Mouse (Mus musculus): Measurements from ENCODE around the gene Proz.
A peak's percentile ranks its signal among the peaks of the same experiment; 100 is the strongest.
"Not testable (repeated sequence)": the region's sequence is repeated elsewhere in the genome, so short reads cannot be mapped to it uniquely, and the experiment has no call there.

Proz gene

DNA sequence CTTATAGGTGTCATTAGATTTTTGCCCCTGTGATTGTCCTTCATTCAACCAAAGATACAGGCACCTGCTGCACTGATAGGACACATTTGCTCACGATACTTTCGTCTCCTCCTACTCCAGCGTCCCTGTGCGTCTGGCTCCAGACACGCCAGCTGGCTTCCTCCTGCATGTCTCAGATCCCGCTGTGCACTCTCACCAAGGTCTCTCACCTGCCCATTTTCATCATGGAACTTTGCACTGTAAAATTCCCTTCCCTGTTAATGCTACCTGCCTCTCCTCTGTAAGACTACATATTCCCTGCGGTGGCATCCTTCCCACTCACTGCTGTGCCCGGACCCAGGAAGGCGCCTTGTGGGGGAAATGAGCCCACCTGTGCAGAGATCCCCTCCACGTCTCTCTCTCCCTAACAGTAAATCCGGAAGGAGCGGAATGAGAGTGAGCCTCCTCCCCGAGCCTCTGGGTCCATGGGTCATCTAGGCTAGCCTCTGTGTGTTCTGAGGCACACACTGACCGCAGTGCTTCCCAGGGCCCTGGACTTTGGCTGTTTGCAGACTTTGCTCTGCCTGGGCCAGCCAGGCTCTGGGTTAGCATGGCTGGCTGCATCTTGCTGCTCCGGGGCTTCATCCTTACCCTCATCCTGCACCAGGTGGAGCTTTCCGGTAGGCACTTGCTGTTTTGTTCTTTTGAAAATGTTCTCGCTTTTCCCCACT lies at the start of gene Proz:
TSS of gene Proz (plus strand) at position 474 of the 710 bp plus-strand sequence.
- DNase-seq, result no peak

DNA sequence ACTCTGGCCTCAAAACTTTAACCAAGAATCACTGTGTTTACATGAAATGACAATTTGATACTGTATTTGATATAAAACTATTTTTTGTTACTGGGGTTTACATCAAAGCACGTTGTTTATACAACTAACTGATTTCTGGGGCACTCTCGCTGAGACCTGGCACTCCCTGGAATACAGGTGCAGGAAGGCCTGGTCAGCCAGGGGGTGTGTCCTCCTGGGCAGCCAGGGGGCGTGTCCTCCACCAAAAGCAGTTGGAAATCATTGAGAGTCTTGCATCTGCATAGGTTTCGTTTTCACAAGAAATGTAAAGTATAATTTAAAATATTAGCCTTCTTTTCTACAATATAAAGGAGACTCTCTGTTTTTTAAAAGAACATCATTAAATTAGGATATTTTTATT lies 41.2 kb upstream of the Proz start:
- no peak for DNase-seq

GRCm38 (mm10) chr8:13021830-13022229 lies 38.9 kb upstream of the Proz start:
- peak; percentile 46 for DNase-seq

DNA sequence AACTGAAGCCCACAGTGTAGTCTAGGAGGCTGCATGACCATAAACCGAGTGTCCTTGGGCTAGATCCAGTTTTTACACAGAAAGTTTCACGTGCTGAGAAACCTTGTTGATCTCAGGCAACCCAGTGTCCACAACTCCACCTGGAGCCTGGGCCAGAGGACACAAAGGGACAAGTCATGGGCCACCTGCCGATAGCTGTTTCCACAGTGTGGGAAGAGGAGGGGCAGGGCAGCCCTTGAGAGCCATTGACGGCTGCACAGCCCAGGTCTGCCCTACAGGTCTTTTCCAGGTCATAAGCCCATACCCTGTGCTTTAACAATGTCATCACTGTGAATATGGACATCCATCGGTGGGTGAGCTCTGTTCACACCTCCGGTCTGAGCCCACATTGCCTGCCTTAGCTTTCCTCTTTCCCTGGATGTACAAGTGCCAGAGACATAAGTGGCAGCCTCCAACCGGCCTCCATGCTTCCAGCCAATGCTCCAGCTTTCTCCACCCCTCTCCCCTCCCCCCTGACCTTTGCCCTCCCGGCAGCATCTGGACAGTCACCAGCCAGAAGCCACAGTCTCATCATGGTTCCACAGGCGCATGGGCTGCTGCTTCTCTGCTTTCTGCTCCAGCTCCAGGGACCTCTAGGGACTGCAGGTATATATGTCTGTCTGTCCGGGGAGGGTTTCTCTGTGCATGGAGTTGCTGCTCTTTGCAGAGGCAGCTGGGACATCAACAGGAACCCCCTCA lies 35.1 kb upstream of the Proz start, which contains the start of gene F7:
TSS of gene F7 (plus strand) at position 548 of the 738 bp plus-strand sequence.
- no peak for DNase-seq

DNA sequence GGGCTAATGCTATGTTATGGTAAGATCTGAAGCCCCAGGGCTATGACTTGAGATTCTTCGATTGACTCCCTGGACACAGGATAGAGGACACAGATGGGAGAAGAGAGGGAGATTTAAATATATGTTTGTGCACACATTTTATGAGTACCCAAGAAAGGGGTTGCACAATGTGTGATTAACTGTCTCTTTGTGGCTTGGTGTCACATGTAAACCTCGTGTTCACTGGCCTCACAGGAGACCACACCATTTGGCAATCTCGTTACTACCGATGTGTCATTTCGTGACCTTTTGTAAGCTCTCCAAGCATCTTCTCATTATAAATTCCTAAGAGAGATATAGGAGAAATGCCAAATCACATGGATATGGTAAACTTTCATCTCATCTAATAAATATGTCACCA lies 33.1 kb upstream of the Proz start:
- no peak for DNase-seq

GRCm38 (mm10) chr8:13028482-13028881 lies 32.2 kb upstream of the Proz start:
- peak; percentile 47 for DNase-seq

DNA sequence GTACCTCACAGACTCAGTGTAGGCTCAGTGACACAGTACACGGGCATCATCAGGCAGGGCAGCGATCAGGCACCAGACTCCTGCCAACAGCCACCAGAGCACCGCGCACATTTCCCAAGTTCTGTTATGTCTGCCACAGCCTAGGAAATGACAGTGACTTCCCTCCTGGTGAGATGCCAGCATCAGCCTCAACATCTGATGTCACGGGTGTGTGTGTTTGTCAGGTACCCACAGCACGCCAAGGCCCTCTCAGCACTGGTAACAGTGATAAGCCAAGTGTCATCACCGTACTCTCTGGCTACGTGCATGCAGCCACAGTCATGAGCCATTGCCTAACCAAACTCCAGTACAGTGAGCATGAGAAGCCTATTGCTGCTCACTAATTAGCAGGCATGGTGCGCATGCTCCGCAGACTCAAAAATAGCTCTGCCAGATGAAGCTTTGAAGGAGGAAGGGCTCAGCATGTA lies 24.3 kb upstream of the Proz start:
- peak; percentile 32 for DNase-seq

- DNase-seq, result no peak
Measured at GRCm38 (mm10) chr8:13037015-13037414, 23.7 kb upstream of the Proz start, which contains the start of gene F10. Gene F10, plus strand, starts transcription at chr8:13037308.

DNA sequence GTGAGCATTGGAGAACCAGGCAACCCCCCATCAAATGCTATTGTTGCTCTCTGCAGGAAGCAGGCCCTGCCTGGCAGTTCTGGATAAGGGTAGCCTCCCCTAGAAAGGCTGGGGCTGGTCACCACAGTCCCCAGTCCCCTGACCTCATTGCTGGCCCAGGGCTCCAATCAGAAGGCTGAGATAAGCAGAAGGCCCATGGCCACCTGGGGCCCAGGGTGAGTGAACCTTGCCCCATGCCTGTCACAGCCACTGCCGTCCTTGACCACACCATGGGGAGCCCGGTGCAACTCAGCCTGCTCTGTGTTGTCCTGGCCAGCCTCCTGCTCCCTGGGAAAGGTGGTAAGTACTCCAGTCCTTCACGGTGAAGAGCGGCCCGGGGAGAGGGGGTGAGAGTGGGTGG lies 23.1 kb upstream of the Proz start:
- DNase-seq, result no peak

DNA sequence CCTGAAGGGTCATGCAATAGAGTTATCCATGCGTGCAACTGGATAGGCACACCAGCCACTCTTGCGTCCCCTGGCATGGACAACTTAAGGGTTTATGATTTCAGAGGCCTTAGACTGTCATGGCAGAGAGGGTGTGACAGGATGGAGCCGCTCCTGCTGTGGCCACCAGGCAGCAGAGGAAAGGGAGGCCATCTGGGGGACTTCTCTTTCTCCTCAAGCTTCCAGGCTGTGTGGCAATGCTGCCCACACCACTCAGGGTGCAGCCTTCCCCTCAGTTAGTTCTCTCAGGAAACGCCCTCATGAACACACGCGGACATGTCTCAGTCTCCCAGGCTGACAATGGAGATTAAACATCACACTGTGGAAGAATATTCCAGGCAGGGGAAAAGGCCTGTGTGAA lies 21.7 kb upstream of the Proz start:
- no peak for DNase-seq

- DNase-seq, result no peak
Measured at GRCm38 (mm10) chr8:13041459-13041858, 19.3 kb upstream of the Proz start.

DNA sequence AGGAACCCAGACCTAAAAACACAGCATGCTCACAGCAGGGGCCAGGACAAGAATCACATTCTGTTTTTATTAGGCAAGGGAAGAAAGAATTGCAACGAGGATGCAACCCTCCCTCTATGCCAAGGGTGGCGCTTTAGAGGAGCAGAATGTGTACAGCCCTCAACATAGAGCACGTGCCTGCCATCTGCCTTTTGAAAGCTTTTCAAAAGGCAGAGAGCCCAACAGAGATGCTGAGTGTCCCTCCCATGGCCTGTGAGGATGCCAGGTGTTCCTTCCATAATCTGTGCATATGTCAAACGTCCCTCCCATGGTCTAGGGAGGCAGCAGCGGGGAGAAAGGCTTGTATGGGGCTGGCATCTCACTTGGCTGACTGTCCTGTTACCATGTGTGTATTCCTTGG lies 13.1 kb upstream of the Proz start:
- DNase-seq, result no peak

DNA sequence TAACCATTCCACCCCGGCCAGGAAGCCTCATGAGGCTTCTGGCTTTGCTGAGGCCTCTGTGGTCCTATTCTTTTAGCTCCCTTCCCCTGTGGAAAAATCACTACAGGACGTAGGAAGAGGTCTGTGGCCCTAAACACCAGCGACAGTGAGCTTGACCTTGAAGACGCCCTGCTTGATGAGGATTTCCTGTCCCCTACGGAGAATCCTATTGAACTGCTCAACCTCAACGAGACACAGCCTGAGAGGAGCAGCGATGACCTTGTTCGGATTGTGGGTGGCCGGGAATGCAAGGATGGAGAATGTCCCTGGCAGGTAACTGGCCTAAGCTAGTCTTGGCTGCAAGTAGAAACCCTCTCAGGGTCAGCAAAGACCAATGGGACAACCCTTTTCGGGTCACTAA lies 10.2 kb upstream of the Proz start:
- no peak for DNase-seq

DNA sequence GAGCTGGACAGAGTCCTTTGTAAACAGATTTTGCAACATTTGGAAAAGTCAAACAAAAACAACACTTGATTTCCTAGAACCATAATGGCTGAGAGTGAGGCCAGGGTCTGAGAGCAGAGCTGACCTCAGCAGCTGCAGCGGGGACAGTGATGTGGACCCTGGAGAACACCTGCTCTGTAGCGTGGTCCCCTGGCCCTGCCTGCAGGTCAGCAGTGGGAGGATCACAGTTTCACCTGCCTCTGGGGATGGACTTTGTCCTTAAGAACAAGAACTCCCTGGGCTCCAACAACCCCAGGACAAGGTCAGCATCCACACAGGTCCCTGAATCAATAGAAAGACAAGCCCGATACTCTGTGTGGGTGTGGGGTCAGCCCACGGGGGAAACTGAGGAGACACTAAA lies 3.4 kb upstream of the Proz start:
- no peak for DNase-seq

DNA sequence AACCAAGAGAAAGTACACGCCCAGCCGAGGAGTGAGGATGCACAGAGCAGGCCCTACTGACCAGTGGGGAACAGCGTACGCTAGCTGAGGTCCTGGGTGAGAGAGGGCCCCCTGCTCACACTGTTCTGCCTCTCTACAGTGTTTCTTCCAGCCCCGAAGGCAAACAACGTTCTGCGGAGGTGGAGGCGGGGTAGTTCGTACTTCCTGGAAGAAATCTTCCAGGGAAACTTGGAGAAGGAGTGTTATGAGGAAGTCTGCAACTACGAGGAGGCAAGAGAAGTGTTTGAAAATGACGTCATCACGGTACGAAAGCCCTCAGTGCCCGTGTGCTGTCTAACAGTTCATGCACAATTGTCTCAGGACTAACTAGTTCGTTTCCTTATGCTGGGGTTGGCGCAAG lies 2.4 kb downstream of the Proz start:
- DNase-seq, result no peak

GRCm38 (mm10) chr8:13073255-13073654 lies 12.5 kb downstream of the Proz start:
- DNase-seq, result no peak

DNA sequence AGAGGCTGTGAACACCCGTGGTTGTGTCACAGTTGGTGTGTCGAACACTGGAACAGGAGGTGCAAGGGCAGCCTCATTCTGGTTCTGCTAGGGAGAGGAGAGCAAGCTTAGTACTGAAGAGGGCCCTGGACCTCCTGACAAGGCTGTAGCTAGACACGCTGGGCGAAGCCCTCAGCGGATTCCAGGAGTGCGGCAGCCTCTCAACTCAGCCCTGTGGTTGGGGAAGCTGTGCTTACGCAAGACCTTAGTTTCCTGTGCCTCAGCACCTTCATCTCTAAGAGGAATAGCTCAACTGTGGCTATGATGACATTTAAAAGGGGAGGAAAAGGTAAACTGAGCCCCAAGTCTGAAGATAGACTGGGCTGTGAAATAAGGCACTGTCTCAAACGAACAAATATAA lies 14.3 kb downstream of the Proz start:
- no peak for DNase-seq

- DNase-seq, result not testable (repeated sequence)
Measured at GRCm38 (mm10) chr8:13075579-13075978, 14.9 kb downstream of the Proz start.

DNA sequence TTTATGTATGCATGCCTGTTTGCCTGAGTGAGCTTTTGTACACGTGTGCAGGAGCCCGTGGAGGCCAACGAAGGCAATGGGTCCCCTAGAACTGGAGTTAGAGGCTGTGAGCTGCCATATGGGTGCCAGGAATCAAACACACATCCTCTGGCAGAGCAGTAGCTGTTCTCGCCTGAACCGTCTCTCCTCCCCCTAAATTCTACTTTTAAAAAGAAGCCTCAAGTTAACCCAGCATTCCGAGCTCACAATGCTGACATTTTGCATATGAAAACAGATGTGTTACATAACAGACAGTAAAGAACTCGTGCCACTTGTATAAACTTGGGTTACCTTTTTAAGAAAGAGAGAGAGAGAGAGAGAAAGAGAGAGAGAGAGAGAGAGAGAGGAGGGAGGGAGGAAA lies 16.8 kb downstream of the Proz start:
- no peak for DNase-seq

DNA sequence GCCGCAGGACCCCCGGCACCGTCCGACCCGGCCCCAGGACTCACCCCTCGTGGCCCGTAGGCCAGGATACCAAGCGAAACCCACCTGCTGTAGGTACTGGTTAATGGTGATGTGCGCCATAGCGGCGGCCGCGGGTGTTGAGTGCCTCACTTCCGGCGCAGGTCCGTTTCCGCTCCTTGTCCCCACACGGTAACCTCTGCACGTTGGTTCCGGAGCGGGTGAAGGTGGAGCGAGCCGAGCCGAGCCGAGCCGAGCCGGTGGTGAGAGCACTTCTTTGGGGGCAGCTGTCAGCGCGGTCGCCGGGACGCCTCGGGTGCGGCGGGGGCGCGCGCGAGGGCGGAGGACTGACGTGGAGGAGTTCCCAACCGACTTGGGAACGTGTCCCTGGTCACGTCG lies 44.0 kb downstream of the Proz start:
- peak; percentile 90 for DNase-seq

GRCm38 (mm10) chr8:13105087-13105881 lies 44.6 kb downstream of the Proz start, which contains the start of the genes Pcid2 and Cul4a:
Gene Pcid2, minus strand, starts transcription at chr8:13105459.
Gene Cul4a, plus strand, starts transcription at chr8:13105621.
- peak; percentile 98 for DNase-seq

DNA sequence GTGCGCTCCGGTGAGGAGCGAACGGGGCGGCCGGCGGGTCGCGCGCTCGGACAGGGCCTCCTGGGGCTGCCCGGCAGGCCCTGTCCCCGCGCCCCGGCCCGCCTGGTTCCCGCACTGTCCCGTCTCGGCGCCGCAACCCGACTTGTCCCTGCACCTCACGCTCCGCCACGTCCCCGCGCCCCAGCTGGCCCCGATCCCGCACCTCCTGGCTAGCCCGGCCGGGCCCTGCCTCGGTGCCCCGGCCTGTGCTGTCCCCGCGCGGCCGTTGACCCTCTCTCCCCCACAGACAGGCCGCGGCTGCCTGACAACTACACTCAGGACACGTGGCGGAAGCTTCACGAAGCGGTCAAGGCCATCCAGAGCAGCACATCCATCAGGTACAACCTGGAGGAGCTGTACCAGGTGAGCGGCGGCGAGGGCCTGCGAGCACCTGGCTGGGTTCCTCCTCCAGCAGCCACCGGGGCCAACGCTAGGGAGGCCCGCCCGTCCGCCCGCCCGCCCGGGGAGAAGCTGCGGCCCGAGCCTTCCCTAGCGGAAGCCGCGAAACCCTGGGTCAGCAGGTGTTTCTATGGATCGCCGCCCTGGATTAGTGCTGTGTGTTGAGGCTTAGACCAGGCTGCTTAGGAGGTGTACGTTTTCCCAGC lies 45.3 kb downstream of the Proz start:
- no peak for DNase-seq

Data from right cerebral cortex, postnatal 25 days (tissue).